Mouse (Mus musculus): ENCODE results near the gene Arhgap31. TPM values are rescaled to one million over a fixed set of nuclear protein-coding genes. Genes with fewer than 3 reads are reported as not detected.

Gene Arhgap31
- polyA plus RNA-seq (2012; ENCODE audit: low replicate concordance): 0.98 and 1.2 TPM in 2 replicates

DNA sequence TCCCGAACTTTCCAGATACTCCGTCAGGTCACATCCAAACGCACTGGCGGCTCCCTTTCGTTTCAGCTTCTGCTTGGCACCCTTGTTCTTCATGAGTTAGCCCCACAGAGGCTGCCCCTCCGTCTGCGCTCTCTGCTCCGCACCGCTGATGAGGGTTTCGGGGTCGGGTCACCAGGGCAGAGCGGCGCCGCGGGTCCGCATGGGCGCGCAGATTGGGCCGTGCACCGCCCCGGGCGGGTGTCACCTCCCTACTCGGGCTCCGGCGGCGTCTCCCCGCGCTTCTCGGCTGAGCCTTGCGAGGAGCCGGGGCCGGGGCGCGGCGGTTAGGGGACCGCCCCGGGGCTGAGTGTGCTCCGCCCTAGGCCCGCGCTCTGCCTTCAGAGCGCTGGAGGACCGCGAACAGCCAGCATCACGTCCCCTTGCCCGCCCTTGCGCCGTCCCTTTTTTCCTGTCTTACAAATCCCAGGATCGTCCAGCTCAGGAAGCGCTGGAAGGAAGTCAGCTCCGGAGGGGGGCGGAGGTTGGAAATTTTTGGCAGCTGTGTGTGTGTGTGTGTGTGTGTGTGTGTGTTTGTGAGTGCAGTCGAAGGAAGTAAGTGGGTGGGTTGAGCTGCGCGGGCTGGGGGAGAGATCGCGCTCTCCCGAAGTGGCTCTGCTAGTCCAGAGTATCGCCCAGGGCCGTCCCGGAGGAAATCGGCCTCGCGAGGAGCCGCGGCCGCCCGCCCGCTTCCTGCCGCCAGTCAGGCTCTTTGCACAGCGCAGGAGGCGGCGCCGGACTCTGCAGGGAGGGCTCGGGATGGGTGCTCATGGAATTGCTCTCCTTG, at the start of gene Arhgap31:
TSS of gene Arhgap31 (minus strand) at position 694 of the 823 bp plus-strand sequence.

DNA sequence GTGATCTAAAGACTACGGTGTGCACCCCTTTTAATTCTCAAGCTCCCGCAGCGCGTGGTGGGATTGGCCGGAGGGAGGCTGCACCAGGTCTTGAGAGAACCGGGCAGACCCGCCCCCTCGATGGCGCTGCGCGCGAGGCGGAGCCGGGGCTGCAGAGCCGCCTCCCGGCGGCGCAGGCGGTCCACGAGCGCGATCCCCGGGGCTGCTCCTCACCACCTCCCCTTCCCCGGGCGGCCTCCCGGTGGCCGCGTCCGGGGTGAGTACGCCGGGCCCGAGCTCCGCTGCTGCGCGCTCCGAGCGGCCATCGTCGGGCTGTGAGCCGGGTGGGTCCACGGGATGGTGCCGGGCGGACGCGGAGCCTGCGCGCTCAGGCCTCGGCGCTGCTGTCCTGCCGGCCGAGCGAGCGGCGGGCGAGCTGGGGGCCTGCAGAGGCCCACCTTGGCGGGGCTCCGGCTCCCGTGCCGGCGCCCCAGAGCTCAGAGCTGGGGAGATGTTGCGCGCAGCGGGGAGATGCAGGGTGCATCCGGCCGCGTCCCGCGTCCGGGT, 29.1 kb upstream of the Arhgap31 start, which contains the start of gene B4galt4:
TSS of gene B4galt4 (plus strand) at position 152 of the 546 bp plus-strand sequence.

DNA sequence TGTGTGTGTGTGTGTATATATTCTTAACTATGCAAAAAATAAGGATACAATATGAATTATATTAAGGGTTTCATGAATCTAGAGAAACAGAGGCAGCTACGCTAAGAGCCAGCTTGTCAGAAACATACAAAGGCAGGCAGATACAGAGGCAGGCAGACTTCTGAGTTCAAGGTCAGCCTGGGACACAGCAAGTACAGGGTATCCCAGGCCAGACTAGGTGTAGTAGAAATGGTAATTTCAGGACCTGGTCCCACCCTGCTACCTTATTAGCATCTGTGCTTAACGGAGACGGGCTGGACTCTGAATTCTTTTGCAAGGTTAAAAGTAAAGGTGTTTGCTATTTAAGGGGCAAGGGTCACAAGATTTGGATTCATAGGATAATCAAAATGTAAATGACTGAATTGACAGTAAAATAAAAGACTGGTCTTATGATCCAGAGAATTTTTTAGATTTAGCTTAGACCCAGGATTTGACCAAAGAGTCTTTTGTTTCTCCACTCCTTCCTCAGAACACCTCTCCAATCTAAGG, 154.8 kb downstream of the Arhgap31 start, which contains the start of gene Tmem39a:
TSS of gene Tmem39a (plus strand) at position 478 of the 528 bp plus-strand sequence.

DNA sequence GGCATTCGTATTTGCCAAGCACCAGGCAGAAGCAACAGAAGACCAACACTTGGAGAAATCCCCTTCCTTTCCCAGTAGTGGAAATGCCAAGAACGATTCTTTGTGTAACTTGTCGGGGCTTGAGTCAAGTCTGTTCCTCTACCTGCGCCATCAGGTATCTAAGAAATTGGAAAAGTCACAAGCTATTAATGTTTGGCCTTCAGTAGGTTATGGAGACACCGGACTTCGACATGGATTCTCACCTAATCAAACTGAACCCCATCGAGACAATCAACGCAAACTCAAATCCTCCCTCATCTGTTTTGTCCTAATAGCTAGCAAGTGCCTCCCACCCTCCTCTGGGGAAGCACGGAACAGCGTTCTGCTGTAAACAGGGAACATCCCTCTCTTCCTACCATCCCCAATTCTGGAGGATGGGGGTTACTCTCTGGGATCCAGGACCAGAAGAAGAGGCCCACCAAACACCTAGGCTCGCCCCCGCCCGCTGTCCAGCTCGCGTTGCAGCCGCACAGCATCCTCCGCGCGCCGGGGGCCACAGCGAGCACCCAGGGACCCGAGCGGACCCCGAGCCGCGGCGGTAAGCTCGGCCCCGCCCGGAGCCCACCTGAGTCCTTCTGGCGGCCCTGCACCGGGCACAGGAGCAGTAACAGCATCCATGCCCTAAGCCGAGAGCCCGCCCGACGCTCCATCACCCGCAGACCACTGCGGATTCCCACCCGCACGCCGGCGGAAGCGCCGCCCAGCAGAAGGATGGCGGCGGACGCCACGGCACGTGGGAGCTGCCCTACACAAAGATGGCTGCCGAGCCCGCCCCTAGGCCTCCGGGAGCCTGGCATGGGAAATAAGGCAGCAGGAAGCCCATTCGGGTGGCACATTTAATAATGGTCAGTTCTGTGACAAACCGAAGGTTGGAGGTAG, 163.3 kb downstream of the Arhgap31 start, which contains the start of gene Poglut1:
TSS of gene Poglut1 (minus strand) at position 780 of the 918 bp plus-strand sequence.

Other genes with a start within 250 kb of the Arhgap31 start
- 52.7 and 71.3 TPM in 2 replicates for gene Timmdc1, start 190.6 kb downstream of the Arhgap31 start, polyA plus RNA-seq (2012; ENCODE audit: low replicate concordance)
- gene Poglut1, start 163.0 kb downstream of the Arhgap31 start, polyA plus RNA-seq (2012; ENCODE audit: low replicate concordance): 1.7 and 4.7 TPM in 2 replicates
- gene Tmem39a, start 154.6 kb downstream of the Arhgap31 start, polyA plus RNA-seq (2012; ENCODE audit: low replicate concordance): 7.6 and 22.1 TPM in 2 replicates
- gene B4galt4, start 29.0 kb upstream of the Arhgap31 start, polyA plus RNA-seq (2012; ENCODE audit: low replicate concordance): 0.51 TPM in 1 of 2 replicates, not detected in the other
- gene Upk1b, start 87.1 kb upstream of the Arhgap31 start, polyA plus RNA-seq (2012; ENCODE audit: low replicate concordance): not detected in 2 replicates
- not detected in 2 replicates for gene 4930435E12Rik, start 115.5 kb upstream of the Arhgap31 start, polyA plus RNA-seq (2012; ENCODE audit: low replicate concordance)
- not detected in 2 replicates for gene Igsf11, start 179.4 kb upstream of the Arhgap31 start, polyA plus RNA-seq (2012; ENCODE audit: low replicate concordance)

Data from leukemia stem cell, adult 10-12 weeks (primary cell).